ENCODE assay signal across 27 mouse cellular contexts in the genomic region with DNA sequence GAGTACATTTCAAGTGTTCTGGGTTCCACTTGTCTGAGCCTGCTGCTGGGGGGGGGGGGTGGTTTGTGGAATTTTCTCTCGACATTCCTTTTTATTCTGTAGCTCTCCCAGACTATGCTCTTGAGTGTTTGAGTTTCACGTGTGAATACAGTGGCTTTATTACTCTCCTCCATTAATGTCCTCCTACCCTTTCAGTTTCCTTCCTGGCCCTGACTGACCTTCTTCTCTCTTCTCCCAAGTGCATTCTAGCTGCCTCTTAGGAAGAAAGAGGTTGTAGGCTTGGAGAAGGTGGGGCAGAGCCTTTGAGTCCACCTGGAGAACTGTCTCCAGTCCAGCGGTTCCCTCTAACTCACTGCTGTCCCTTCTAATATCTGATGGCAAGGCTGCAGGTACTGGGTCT. TPM values are rescaled to one million over a fixed set of nuclear protein-coding genes. Genes with fewer than 3 reads are reported as not detected.
DNase-seq lines count a peak whose midpoint lies in the region; ATAC-seq and TF ChIP-seq lines count a peak whose summit lies in the region.
"Had no signal": no experiment of that assay in that cellular context is flagged by ENCODE, and none has a peak within 500 bp of the region (broad histone marks: within the 10 kb centered on the region; RNA-seq: fewer than 3 reads in every experiment).

No protein-coding gene starts in this region.

- no peaks in the 10 kb centered on the region for H3K36me3 ChIP-seq in lung, embryonic 14.5 days (ENCODE audit: insufficient read depth)
- no peaks in the 10 kb centered on the region for H3K36me3 ChIP-seq in lung, embryonic 16.5 days (ENCODE audit: control insufficient read depth, insufficient read depth, low read length)
- H3K36me3 ChIP-seq in hindbrain, embryonic 12.5 days: no peaks in the 10 kb centered on the region
- no peaks in the 10 kb centered on the region for H3K36me3 ChIP-seq in intestine, embryonic 16.5 days (ENCODE audit: control insufficient read depth, insufficient read depth, low read length)
- H3K36me3 ChIP-seq: embryonic facial prominence, embryonic 10.5 days; embryonic facial prominence, embryonic 13.5 days; heart, embryonic 10.5 days; heart, embryonic 13.5 days; hindbrain, embryonic 15.5 days had no signal

- no peak overlapping the region for H3K9ac ChIP-seq in lung, embryonic 14.5 days
- H3K9ac ChIP-seq in lung, embryonic 16.5 days (ENCODE audit: low read length): no peak overlapping the region
- H3K9ac ChIP-seq in hindbrain, embryonic 12.5 days: no peak overlapping the region
- no peak overlapping the region for H3K9ac ChIP-seq in intestine, embryonic 16.5 days (ENCODE audit: low read depth, low read length)
- H3K9ac ChIP-seq: embryonic facial prominence, embryonic 13.5 days; forebrain, embryonic 13.5 days; heart, embryonic 13.5 days; hindbrain, embryonic 15.5 days had no signal

- no peak for ATAC-seq in lung, embryonic 14.5 days (ENCODE audit: insufficient read depth)
- peak; percentile 18; the same call in 1 of the 2 replicates for ATAC-seq in lung, embryonic 16.5 days (ENCODE audit: low read depth)
- no peak for ATAC-seq in hindbrain, embryonic 12.5 days (ENCODE audit: low FRiP score)
- no peak for ATAC-seq in intestine, embryonic 16.5 days
- ATAC-seq: CD4-positive, CD25-positive, alpha-beta regulatory T cell, adult 4 months; forebrain, embryonic 13.5 days; forebrain, embryonic 16.5 days had no signal

- WGBS in lung, embryonic 14.5 days: 45% methylated on average over 3 of the region's 3 CpGs
- 42% methylated on average over 3 of the region's 3 CpGs for WGBS in lung, embryonic 16.5 days
- WGBS in hindbrain, embryonic 12.5 days: 58% methylated on average over 3 of the region's 3 CpGs
- WGBS in intestine, embryonic 16.5 days: 59% methylated on average over 3 of the region's 3 CpGs

- TF ChIP-seq CTCF in lung, embryonic 14.5 days (IDR thresholded peaks at IDR 0.05; ENCODE audit: low read depth): no peak

- H3K4me2 ChIP-seq in lung, embryonic 14.5 days: no peak overlapping the region
- no peak overlapping the region for H3K4me2 ChIP-seq in lung, embryonic 16.5 days (ENCODE audit: low read depth, low read length)
- no peak overlapping the region for H3K4me2 ChIP-seq in hindbrain, embryonic 12.5 days (replicated peaks)
- H3K4me2 ChIP-seq in intestine, embryonic 16.5 days (ENCODE audit: low read depth, low read length): no peak overlapping the region
- H3K4me2 ChIP-seq: embryonic facial prominence, embryonic 13.5 days; forebrain, embryonic 13.5 days; heart, embryonic 13.5 days; hindbrain, embryonic 15.5 days had no signal

- H3K27me3 ChIP-seq in lung, embryonic 14.5 days (ENCODE audit: insufficient read depth, low read length): no peaks in the 10 kb centered on the region
- no peaks in the 10 kb centered on the region for H3K27me3 ChIP-seq in lung, embryonic 16.5 days (ENCODE audit: control insufficient read depth, insufficient read depth, low read depth, low read length)
- no peaks in the 10 kb centered on the region for H3K27me3 ChIP-seq in hindbrain, embryonic 12.5 days
- H3K27me3 ChIP-seq in intestine, embryonic 16.5 days (replicated peaks; ENCODE audit: control insufficient read depth, insufficient read depth, low read length): no peaks in the 10 kb centered on the region
- H3K27me3 ChIP-seq: embryonic facial prominence, embryonic 13.5 days; forebrain, embryonic 13.5 days; heart, embryonic 13.5 days; hindbrain, embryonic 15.5 days had no signal

- no peak overlapping the region for H3K4me3 ChIP-seq in lung, embryonic 14.5 days (ENCODE audit: low read depth, low read length)
- no peak overlapping the region for H3K4me3 ChIP-seq in lung, embryonic 16.5 days (ENCODE audit: low read length)
- H3K4me3 ChIP-seq in hindbrain, embryonic 12.5 days: no peak overlapping the region
- H3K4me3 ChIP-seq in intestine, embryonic 16.5 days (ENCODE audit: low read length): no peak overlapping the region
- H3K4me3 ChIP-seq: embryonic facial prominence, embryonic 10.5 days; embryonic facial prominence, embryonic 13.5 days; erythroblast, embryonic 14.5 days; forebrain, embryonic 13.5 days; heart, adult 2 months; heart, embryonic 10.5 days; heart, embryonic 13.5 days; hindbrain, embryonic 15.5 days had no signal

- no peaks in the 10 kb centered on the region; the same call in 1 of the 2 replicates for H3K4me1 ChIP-seq in lung, embryonic 14.5 days (ENCODE audit: insufficient read depth)
- H3K4me1 ChIP-seq in lung, embryonic 16.5 days (replicated peaks; ENCODE audit: control insufficient read depth, insufficient read depth, low read length): peaks cover 18% of the 10 kb centered on the region
- peaks cover 24% of the 10 kb centered on the region for H3K4me1 ChIP-seq in hindbrain, embryonic 12.5 days
- peaks cover 12% of the 10 kb centered on the region for H3K4me1 ChIP-seq in intestine, embryonic 16.5 days (ENCODE audit: control insufficient read depth, insufficient read depth, low read length)

- H3K9me3 ChIP-seq in lung, embryonic 14.5 days (ENCODE audit: low read depth, low read length): no peaks in the 10 kb centered on the region
- no peaks in the 10 kb centered on the region for H3K9me3 ChIP-seq in lung, embryonic 16.5 days (ENCODE audit: control insufficient read depth, low read length)
- H3K9me3 ChIP-seq in hindbrain, embryonic 12.5 days (replicated peaks): no peaks in the 10 kb centered on the region
- H3K9me3 ChIP-seq in intestine, embryonic 16.5 days (ENCODE audit: control insufficient read depth, low read length): no peaks in the 10 kb centered on the region
- H3K9me3 ChIP-seq: embryonic facial prominence, embryonic 10.5 days; embryonic facial prominence, embryonic 13.5 days; forebrain, embryonic 13.5 days; heart, embryonic 10.5 days; heart, embryonic 13.5 days; hindbrain, embryonic 15.5 days had no signal

- peak overlapping the region; percentile 63 for H3K27ac ChIP-seq in lung, embryonic 14.5 days (ENCODE audit: low read depth)
- peak overlapping the region; percentile 73 for H3K27ac ChIP-seq in lung, embryonic 16.5 days (ENCODE audit: low read length)
- H3K27ac ChIP-seq in hindbrain, embryonic 12.5 days: no peak overlapping the region
- H3K27ac ChIP-seq in intestine, embryonic 16.5 days (ENCODE audit: low read length): no peak overlapping the region
- H3K27ac ChIP-seq: embryonic facial prominence, embryonic 10.5 days; embryonic facial prominence, embryonic 13.5 days; forebrain, embryonic 13.5 days; heart, adult 2 months; heart, embryonic 10.5 days; heart, embryonic 13.5 days; hindbrain, embryonic 15.5 days had no signal

- DNase-seq in lung, embryonic 14.5 days: no peak
- DNase-seq in lung, postnatal 25 days (ENCODE audit: low spot score): peak; percentile 72
- no peak for DNase-seq in layer of hippocampus, adult 18-20 months (ENCODE audit: low spot score in 2 of 2)
- DNase-seq: adrenal gland, adult 8-10 months; adrenal gland, postnatal 25 days; cerebellum, adult 11-12 months; cerebellum, adult 8-10 months; cerebellum, postnatal 10 days; cerebellum, postnatal 36 days; embryo, embryonic 11 days; gastrocnemius, postnatal 10 days; gastrocnemius, postnatal 36 days; heart, adult 2 months; heart, postnatal 14 days; heart, postnatal 4 days had no signal

RNA-seq across cellular contexts. Expression of a gene that starts 2.9 kb away (rescaled TPM):
- polyA plus RNA-seq in lung, embryonic 14.5 days (2014; fragmentation: Nextera tagmentation; extraction: Ambion mirVana): 19.8 and 20.3 TPM in 2 replicates
- 9.4 and 10.4 TPM in 2 replicates for polyA plus RNA-seq in lung, embryonic 16.5 days (2015; fragmentation: Nextera tagmentation; extraction: Ambion mirVana)
- total RNA-seq in layer of hippocampus, adult 18-20 months (2021): 10 to 100 TPM; 33.3 to 33.4 TPM
- polyA plus RNA-seq in hindbrain, embryonic 12.5 days (2016; fragmentation: Nextera tagmentation; extraction: Ambion mirVana): 17.2 and 17.6 TPM in 2 replicates
- polyA plus RNA-seq in intestine, embryonic 16.5 days (2015; fragmentation: Nextera tagmentation; extraction: Ambion mirVana): 5.8 and 6.3 TPM in 2 replicates

RNA-seq across cellular contexts. Expression of a gene that starts 3.5 kb away (rescaled TPM):
- 5.5 and 6.0 TPM in 2 replicates for polyA plus RNA-seq in lung, embryonic 14.5 days (2014; fragmentation: Nextera tagmentation; extraction: Ambion mirVana)
- polyA plus RNA-seq in lung, embryonic 16.5 days (2015; fragmentation: Nextera tagmentation; extraction: Ambion mirVana): 5.3 and 5.5 TPM in 2 replicates
- total RNA-seq in layer of hippocampus, adult 18-20 months (2021): 1 to 10 TPM; 8.3 to 9.7 TPM
- 42.7 and 49.9 TPM in 2 replicates for polyA plus RNA-seq in hindbrain, embryonic 12.5 days (2016; fragmentation: Nextera tagmentation; extraction: Ambion mirVana)
- polyA plus RNA-seq in intestine, embryonic 16.5 days (2015; fragmentation: Nextera tagmentation; extraction: Ambion mirVana): 3.1 and 3.5 TPM in 2 replicates
- polyA plus RNA-seq: CD4-positive, CD25-positive, alpha-beta regulatory T cell, adult 4 months had no signal

Comparison
In these comparisons a context has a peak if more than half of its experiments do, and no peak if none do; other contexts are left out.
1. H3K27ac ChIP-seq: peak in lung, embryonic 14.5 days (single experiment) and lung, embryonic 16.5 days (single experiment); none in hindbrain, embryonic 12.5 days (single experiment) and intestine, embryonic 16.5 days (single experiment).